Mouse (Mus musculus) urinary bladder, postnatal 10 days (tissue): ENCODE data around the gene Gsdmc4.
"Not testable (repeated sequence)": the region's sequence is repeated elsewhere in the genome, so short reads cannot be mapped to it uniquely, and the experiment has no call there.

ENCODE experiments used
- DNase-seq: peaks from one replicate; pipeline ENCODE4 v3.0.0; 2022; ENCODE audit warnings: low spot score

The Gsdmc4 gene

DNA sequence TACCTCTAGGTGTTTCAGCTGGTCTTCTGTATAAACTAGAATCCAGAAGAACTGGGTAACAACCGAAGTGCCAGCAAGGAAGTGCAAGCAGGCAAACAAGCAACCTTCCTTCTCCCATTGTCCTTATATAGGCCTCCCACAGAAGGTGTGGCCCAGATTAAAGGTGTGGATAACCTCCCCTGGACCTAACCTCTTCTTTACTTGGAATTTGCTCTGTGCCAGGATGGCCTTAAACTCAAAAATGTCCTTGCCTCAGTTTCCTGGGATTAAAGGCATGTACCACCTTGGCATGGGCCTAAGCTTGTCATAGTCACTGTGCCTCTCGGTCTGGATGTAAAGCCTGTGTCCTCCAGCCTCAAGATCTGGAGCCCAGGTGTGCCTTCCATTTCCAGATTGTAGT is at the start of gene Gsdmc4:
Gsdmc4 (minus strand) TSS at position 101 of the 400 bp plus-strand sequence.
- not testable (repeated sequence) for DNase-seq

DNA sequence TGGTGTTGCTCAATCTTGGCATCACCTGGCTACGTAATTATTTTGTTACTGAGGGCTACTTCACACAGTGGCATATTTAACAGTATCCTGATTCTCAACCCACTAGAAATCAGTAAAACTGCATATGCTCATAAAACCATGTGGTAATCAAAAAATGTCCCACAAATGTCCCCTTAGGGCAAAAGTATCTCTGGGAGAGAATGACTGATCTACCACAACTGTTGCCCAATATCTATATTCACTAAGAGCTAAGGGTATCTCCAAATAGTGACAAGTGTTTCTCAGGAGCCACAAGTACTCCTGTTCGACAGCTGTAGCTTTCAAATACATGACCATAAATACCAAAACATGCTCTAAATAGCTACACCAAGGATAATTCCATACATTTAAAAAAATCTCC is 48.4 kb upstream of the Gsdmc4 start:
- no peak for DNase-seq

- DNase-seq, result no peak
Measured at GRCm38 (mm10) chr15:63957553-63957952, 45.5 kb upstream of the Gsdmc4 start.

- DNase-seq, result no peak
Measured at GRCm38 (mm10) chr15:63953256-63953655, 41.2 kb upstream of the Gsdmc4 start.

- DNase-seq, result no peak
Measured at GRCm38 (mm10) chr15:63941221-63941620, 29.1 kb upstream of the Gsdmc4 start.

DNA sequence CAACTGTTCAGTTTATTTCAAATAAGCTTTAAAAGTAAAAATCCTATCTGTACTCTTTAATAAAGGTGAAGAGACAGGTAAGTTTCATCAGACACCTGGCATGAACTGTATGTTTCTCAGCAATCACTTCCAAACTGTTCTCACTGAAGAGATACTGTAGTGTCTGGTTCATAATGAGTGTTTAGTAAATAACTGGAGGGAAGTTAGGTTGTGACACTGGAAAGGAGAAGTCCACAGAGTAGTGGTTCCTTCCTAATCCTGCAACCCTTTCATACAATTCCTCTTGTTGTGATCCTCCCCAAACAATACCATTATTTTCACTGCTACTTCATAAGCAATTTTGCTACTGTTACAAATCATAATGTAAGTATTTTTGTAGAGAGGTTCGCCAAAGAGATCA is 20.6 kb upstream of the Gsdmc4 start:
- no peak for DNase-seq

- DNase-seq, result no peak
Measured at GRCm38 (mm10) chr15:63931404-63931803, 19.3 kb upstream of the Gsdmc4 start.

DNA sequence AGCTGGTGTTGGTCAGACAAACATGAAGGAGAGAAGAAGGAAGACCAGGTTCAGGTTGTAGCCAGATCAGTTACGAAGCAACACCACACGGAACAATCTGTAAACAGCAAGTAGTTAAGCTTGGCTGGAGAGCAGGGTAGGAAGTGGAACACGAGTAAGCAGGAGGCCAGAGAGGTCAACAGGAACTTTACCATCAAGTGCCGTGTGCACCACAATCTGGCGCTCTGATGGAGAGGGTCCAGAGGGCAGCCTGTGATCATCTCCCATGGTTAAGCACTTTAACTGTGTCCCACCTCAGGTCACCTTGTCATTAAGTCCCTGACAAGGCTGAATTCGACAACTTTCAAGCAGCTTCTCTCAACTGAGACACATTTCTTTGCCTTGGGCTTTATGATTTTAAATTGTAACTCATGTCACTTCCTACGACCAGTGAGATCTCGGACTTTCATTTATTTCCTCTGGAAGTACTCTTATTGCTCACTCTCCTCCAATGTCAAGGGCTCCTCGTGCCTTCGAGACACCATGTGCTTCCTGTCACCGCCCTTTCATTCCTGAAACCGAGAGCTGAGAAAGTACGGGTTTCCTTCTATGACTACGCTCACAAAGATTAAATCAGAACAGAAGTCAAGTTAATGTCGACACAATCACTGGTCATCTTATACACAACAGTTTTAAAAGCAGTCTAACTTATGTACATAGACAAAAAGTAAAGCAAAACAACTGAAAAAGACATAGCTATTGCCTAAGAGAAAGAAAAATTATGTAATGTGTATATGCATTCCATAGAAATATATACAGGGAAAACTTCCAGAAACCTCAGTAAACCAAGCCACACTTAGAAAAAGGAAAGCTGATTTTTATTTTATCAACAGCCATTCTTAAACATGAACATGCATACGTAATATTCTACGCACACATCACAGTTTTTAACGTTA is 18.3 kb upstream of the Gsdmc4 start:
- DNase-seq, result no peak

DNA sequence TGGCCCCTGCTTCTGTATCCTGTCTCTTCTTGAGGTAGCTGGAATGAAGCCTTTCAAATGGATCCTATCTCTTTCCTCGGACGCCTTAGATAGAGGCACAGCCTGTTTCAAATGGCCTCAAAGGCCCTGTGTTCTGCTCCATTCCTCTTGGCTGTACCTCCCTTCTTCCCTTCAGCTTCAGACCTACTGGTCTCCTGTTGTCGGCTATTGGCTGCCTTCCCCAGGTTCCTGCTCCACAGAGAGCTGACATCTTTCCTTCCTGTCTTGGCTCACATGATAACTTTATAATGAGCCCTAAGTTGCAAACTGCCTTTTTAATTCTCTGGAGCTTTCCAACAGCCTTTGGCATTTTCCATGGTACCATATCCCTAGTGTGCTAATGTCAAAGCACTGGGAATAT is 14.1 kb upstream of the Gsdmc4 start:
- no peak for DNase-seq

DNA sequence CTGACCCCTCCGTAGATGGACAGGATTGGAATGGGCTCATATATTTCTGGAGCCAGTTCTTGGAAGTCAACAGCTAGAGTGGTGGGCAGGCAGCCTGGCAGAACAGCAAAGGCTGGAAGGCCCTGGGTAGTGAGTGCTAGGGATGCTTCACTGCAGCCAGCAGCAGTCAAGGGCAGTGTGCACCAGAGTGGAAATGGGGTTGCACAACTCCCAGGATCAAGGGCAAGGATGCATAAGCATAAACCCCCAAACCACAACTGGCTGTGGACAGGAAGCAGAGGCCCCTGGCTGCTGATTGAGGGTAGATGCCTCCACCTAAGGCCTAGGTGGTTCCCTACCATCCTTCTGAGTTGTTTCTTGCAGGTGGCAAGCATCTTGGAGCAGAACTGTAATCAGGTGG is 12.4 kb upstream of the Gsdmc4 start:
- DNase-seq, result no peak

- not testable (repeated sequence) for DNase-seq
Measured at GRCm38 (mm10) chr15:63921618-63922017, 9.5 kb upstream of the Gsdmc4 start.

DNA sequence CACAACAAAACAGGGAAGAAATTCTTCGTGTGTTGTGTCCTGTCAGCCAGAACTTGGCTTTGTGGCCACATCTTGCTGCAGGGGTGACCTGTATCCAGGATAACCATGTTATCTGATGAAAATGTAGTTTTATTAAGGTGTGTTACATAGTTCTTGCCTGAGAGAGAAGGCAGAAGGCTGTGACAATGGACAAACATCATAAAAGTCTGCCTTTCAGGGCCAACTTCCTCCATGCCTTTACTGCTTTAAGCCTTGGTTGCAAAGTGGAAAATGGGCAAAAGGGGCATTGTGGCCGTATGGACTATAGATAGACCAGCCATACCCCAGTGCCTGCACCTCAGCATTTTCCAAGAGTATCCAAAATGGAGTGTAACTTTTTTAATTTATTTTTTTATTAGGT is 7.6 kb upstream of the Gsdmc4 start:
- not testable (repeated sequence) for DNase-seq

DNA sequence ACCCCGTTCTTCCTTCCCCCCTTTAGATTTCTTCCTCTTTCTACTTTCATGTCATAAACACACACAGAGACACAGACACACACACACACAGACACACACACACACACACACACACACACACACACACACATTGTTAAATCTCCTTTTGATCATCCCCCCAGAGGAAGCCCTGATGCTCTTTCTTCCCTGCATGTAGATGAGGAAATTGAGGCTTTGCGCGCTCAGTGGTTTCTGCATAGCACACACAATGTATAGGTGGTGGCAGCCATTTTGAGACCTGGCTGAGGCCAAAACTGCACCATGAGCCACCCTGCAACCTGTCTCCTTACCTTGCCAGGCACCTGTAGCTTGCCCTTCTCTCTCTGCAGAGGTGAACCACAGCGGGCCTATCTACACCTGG is 4.5 kb upstream of the Gsdmc4 start:
- DNase-seq, result not testable (repeated sequence)

- not testable (repeated sequence) for DNase-seq
Measured at GRCm38 (mm10) chr15:63909896-63910295, 2.2 kb downstream of the Gsdmc4 start.

GRCm38 (mm10) chr15:63895560-63896353 is 16.3 kb downstream of the Gsdmc4 start:
- DNase-seq, result not testable (repeated sequence)

GRCm38 (mm10) chr15:63888440-63888839 is 23.7 kb downstream of the Gsdmc4 start:
- not testable (repeated sequence) for DNase-seq

DNA sequence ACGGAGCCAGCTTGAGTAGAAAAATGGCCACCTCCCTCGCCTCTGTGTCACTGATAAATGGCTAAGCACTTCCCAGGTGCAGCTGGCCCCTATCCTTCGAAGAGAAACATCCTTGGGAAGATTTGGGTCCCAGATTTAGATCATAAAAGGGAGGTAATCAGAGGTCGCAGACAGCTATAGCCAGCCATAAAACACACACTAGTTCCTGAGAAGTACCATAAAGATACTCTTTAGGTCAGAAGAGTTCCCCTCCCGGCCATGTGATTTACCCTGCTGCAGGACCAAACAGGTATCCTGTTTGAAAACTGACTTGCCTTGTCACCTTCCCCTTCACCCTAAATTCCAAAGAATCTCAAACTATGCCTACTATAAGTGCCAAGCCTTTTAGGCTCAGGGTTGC is 24.1 kb downstream of the Gsdmc4 start:
- not testable (repeated sequence) for DNase-seq

DNA sequence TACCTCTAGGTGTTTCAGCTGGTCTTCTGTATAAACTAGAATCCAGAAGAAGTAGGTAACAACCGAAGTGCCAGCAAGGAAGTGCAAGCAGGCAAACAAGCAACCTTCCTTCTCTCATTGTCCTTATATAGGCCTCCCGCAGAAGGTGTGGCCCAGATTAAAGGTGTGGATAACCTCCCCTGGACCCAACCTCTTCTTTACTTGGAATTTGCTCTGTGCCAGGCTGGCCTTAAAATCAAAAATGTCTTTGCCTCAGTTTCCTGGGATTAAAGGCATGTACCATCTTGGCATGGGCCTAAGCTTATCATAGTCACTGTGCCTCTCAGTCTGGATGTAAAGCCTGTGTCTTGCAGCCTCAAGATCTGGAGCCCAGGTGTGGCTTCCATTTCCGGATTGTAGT is 33.6 kb downstream of the Gsdmc4 start, which contains the start of gene Gsdmc3:
Gsdmc3 (minus strand) TSS at position 101 of the 400 bp plus-strand sequence.
- not testable (repeated sequence) for DNase-seq

DNA sequence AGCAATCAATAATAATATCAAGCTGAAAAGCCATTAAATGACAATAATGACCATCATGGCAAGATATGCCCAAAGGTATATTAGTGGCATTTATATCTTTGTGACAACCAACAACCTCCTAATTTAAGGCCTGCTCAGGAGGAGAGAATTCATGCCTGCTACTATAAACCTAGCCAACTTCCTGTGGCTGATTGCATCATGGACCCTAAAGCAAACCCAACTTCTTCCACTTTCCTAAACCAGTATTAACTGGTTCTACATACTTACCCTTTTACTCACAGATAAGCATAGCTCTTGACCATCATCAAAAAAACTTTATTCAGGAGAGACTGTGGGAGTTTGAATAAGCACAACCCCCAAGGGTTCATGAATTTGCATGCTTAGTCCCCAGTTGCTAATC is 35.9 kb downstream of the Gsdmc4 start:
- not testable (repeated sequence) for DNase-seq

GRCm38 (mm10) chr15:63861965-63862364 is 50.1 kb downstream of the Gsdmc4 start:
- not testable (repeated sequence) for DNase-seq
